Mouse (Mus musculus) embryonic fibroblast, embryonic 13.5 days (primary cell): ENCODE data around the gene Atrn. TPM values are rescaled to one million over a fixed set of nuclear protein-coding genes. Genes with fewer than 3 reads are reported as not detected.

Source experiments
- H3K27ac ChIP-seq: 2 replicates; pipeline ENCODE4 v1.5.1; 2012; ENCODE audit warnings: low read length, control low read depth, inconsistent platforms; ENCODE audit not compliant: insufficient read depth
- H3K4me1 ChIP-seq: 2 replicates; pipeline ENCODE4 v1.6.1; 2011; ENCODE audit warnings: low read length; ENCODE audit not compliant: control insufficient read depth, insufficient read depth
- H3K4me3 ChIP-seq: 2 replicates; pipeline ENCODE4 v1.5.1; 2011; ENCODE audit warnings: mild to moderate bottlenecking, control low read depth, low read length; ENCODE audit not compliant: insufficient read depth
- CTCF ChIP-seq: IDR thresholded peaks from 2 replicates; pipeline ENCODE4 v1.5.1; 2011; ENCODE audit warnings: mild to moderate bottlenecking, control low read depth, low read length, moderate library complexity, borderline replicate concordance; ENCODE audit not compliant: insufficient read depth
- POLR2A ChIP-seq: IDR thresholded peaks from 2 replicates; pipeline ENCODE4 v1.6.1; 2011; ENCODE audit warnings: low read depth, mild to moderate bottlenecking, control low read depth, low read length, moderate library complexity
- polyA plus RNA-seq: library from polyadenylated mRNA; stranded (reverse); fragments of >200 nt; gene quantifications from 2 replicates; pipeline ENCODE4 v1.2.4, GENCODE M21; 2011; ENCODE audit warnings: low read depth; ENCODE audit not compliant: missing spikeins, insufficient read length

Atrn gene
- polyA plus RNA-seq, 1 experiment: 28.4 TPM

GRCm38 (mm10) chr2:131052862-131053418 is 146.6 kb downstream of the Atrn start:
- H3K4me3 ChIP-seq: no peak overlapping the region
- H3K4me1 ChIP-seq: peaks cover 4% of the 10 kb centered on the region; the same call in 1 of the 2 replicates
- TF ChIP-seq POLR2A (no peak), CTCF (no peak)
- H3K27ac ChIP-seq: no peak overlapping the region

GRCm38 (mm10) chr2:131053851-131054645 is 147.8 kb downstream of the Atrn start:
- no peak overlapping the region for H3K4me3 ChIP-seq
- no peak overlapping the region for H3K27ac ChIP-seq
- TF ChIP-seq POLR2A (no peak), CTCF (no peak)

DNA sequence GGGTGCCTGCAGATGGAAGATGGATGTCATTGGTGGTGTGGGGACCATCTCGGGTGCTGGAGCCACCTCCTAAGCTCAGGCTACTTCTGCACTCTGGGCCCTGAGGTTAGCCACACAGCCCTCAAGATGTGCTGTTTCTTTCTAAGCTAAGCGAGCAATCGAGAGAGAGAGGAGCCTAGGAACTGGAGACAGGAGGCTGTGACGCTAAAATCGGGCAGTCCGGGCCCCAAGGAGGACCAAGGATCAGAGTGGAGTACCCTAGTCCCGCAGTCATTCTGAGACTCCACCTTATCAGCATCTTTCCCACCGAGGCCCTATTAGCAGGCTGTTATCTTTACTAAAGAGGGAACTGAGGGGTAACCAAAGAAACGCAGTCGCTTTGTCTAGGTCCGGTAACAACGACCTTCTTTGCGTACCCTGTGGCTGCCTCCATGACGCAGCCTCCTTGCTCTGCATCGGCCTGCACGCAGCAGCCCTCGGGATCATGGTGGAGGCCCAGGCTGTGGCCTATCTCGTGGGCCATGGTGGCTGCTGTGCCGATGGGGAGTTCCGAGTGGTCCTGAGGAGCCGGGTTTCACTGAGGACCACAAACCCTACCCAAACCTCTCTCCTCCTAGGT is 148.5 kb downstream of the Atrn start:
- no peak overlapping the region for H3K4me3 ChIP-seq
- TF ChIP-seq CTCF (no peak), POLR2A (no peak)
- H3K4me1 ChIP-seq: peaks cover 7% of the 10 kb centered on the region; the same call in 1 of the 2 replicates

More at GRCm38 (mm10) chr2:131053851-131054645, 147.8 kb downstream of the Atrn start:
- H3K4me1 ChIP-seq: peaks cover 4% of the 10 kb centered on the region; the same call in 1 of the 2 replicates

GRCm38 (mm10) chr2:131055631-131056030 is 149.3 kb downstream of the Atrn start:
- Histone ChIP-seq H3K27ac (no peak overlapping the region), H3K4me1 (peaks cover 11% of the 10 kb centered on the region; the same call in 1 of the 2 replicates), H3K4me3 (no peak overlapping the region)
- TF ChIP-seq POLR2A (no peak), CTCF (peak; percentile 74)

More for the DNA sequence above, 148.5 kb downstream of the Atrn start:
- no peak overlapping the region for H3K27ac ChIP-seq

DNA sequence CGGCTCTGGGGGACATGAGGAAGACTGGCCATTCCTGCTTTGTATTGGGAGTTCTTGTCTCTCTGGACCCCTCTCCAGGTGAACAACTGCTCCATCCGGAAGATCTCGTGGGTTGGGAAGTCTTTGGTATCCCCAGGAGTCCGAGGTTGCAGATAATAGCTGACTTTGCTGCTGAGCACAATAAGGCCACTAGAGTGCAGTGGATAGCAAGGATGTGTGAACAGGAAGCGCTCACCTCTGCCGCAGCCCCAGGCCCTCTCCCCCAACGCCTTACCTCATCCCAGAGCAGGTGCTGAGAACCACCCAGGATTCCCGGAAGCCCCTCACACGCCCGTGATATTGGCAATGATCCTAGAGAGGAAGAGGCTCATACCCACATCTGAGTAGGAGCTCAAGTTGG is 149.9 kb downstream of the Atrn start:
- TF ChIP-seq CTCF (peak; percentile 63), POLR2A (no peak)
- H3K27ac ChIP-seq: no peak overlapping the region
- H3K4me3 ChIP-seq: no peak overlapping the region
- peaks cover 11% of the 10 kb centered on the region for H3K4me1 ChIP-seq

- Histone ChIP-seq H3K4me1 (peaks cover 13% of the 10 kb centered on the region), H3K27ac (no peak overlapping the region), H3K4me3 (no peak overlapping the region)
- TF ChIP-seq CTCF: no peak
- no peak for TF ChIP-seq POLR2A
Measured at GRCm38 (mm10) chr2:131058672-131059071, 152.4 kb downstream of the Atrn start.

GRCm38 (mm10) chr2:131059377-131059776 is 153.1 kb downstream of the Atrn start:
- Histone ChIP-seq H3K4me3 (no peak overlapping the region), H3K4me1 (peaks cover 9% of the 10 kb centered on the region), H3K27ac (peak overlapping the region; percentile 35; the same call in 1 of the 2 replicates)
- TF ChIP-seq POLR2A: no peak

DNA sequence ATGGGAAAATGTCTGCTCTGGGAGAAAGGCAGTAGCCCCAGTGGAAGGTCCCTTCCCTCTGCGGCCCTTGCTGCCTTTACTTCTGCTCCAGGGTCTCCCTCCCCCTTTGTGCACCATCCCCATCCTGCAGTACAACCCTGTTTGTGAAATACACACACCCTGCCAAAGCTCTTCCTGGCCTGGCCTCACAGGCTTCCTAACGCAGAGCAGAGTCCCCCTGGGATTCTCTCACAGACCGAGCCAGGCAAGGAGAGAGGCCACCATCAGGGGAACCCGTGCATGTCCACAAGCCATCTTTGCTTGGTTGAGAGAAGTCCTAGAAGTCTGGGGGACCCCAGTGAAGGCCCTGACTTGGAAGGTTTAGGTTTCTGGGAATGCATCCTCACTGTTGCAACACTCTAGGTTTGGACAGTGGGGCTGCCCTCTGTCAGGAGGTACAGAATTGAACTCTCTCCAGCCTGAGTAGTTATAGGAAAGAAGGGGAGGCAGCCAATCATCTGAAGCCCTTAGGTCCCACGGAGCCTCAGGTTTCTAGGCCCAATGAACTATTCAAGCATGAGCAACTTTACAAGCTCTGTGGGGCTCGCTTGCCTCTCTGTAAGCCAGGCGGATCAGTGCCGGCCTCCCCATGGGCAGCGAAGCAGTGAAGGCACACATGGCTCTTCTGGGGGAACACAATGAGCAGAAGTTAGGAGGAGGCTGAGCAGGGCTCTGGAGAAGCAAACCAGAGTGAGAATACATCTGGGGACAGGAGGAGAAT is 153.7 kb downstream of the Atrn start:
- Histone ChIP-seq H3K4me1 (peaks cover 9% of the 10 kb centered on the region; the same call in 1 of the 2 replicates), H3K4me3 (no peak overlapping the region), H3K27ac (peak overlapping the region; percentile 35)
- TF ChIP-seq POLR2A: no peak
- TF ChIP-seq CTCF: no peak

DNA sequence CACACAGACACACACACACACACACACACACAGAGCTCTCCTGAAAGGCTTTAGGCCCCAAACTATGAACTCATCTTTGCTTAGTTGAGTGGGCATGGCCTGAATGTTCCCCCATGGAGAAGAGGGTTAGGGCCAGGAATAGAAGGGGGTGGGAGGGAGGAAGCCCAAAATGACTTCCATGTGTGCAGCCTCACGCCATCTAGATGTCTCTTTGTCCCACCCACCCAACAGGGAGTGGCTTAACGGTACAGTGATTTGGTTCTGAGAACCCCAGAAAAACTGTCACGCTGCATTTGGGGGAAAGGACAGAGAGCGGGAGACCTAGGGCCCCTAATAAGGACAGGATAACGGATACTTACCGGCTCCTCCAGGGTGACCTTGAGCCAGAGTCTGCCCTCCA is 154.5 kb downstream of the Atrn start:
- H3K4me1 ChIP-seq: peaks cover 9% of the 10 kb centered on the region; the same call in 1 of the 2 replicates
- no peak overlapping the region for H3K4me3 ChIP-seq
- TF ChIP-seq POLR2A (peak; percentile 51; the same call in 1 of the 2 replicates), CTCF (no peak)
- H3K27ac ChIP-seq: peak overlapping the region; percentile 78

DNA sequence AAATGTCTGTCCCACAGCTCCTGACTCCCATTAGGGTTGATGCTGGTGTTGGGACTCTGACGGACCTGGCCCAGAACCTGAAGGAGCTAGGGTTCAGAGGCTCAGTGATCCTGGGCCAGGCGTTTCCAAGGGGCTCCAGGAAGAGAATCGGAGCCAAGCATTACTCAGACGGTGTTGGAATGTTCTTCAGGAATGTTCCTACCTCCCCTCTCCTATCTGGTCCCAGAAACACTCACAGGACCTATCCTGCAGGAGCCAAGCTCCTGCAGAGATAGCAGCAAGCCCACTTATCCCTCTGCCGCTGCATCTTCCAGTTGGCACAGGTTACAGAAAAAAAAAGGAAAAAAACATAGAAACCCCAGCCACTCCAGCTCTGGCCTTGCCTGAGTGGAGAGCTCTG is 155.3 kb downstream of the Atrn start:
- peaks cover 9% of the 10 kb centered on the region; the same call in 1 of the 2 replicates for H3K4me1 ChIP-seq
- TF ChIP-seq CTCF (no peak), POLR2A (no peak)
- no peak overlapping the region for H3K4me3 ChIP-seq
- H3K27ac ChIP-seq: peak overlapping the region; percentile 78
